Mouse (Mus musculus): ENCODE measurements around the gene Ppil2. TPM values are rescaled to one million over a fixed set of nuclear protein-coding genes. Genes with fewer than 3 reads are reported as not detected.

Gene Ppil2
- polyA plus RNA-seq, 1 experiment from 2014 or later, result 149 TPM

DNA sequence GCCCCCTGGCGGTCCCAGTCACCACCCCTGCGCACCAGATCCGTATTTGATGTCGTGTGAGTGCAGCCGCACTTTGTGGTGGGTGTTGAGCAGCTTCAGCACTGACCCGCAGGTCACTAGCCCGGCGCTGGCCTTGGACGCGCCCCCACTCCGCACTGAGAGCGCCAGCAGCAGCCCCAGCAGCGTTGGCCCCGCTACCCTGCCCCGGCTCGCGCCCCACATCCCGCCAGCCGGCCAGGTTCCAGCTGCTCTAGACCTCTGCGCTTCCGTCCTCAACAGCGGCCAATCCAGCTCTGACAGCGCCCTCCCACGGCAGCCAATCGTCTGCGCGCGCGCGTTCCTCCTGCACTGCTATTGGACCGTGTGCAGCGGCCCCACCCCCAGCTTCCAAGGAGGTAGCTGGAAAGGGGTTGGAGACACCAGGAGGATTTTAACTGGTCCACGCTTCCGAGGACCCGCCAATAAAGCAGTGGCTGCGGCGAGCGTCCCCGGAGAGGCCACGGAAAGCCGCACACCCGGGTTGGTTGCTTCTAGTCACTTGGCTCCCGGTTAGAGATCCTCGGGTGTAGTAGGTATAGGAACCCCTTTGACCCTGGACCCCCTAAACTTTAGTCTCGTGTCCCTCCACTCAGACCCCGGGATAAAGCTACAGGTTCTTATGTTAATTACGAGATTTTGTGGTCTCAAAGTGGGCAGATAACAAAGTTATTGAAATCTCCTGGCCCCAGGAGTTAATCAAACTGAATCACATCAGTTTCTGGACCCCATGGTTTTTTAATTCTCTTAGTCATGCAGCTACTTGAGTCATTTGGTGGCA lies 21.2 kb upstream of the Ppil2 start, which contains the start of gene Sdf2l1:
TSS of gene Sdf2l1 (minus strand) at position 295 of the 817 bp plus-strand sequence.
- WGBS, result under 1% methylated on average over 47 of the region's 47 CpGs
- ATAC-seq (ENCODE audit: insufficient number of reproducible peaks, insufficient read depth, low FRiP score, low TSS enrichment, low read depth), result peak; percentile 98
- H3K4me2 ChIP-seq, result peak within 1 kb of the TSS; percentile 96
- H3K9ac ChIP-seq (replicated peaks), result peak within 1 kb of the TSS; percentile 75
- peak within 1 kb of the TSS; percentile 85 for H3K27ac ChIP-seq
- no peaks in the 10 kb centered on the region for H3K9me3 ChIP-seq
- H3K4me3 ChIP-seq (replicated peaks), result peak within 1 kb of the TSS; percentile 79
- H3K4me1 ChIP-seq (replicated peaks), result peaks cover 18% of the 10 kb centered on the region
- H3K36me3 ChIP-seq, result no peaks in the 10 kb centered on the region
- no peaks in the 10 kb centered on the region for H3K27me3 ChIP-seq

DNA sequence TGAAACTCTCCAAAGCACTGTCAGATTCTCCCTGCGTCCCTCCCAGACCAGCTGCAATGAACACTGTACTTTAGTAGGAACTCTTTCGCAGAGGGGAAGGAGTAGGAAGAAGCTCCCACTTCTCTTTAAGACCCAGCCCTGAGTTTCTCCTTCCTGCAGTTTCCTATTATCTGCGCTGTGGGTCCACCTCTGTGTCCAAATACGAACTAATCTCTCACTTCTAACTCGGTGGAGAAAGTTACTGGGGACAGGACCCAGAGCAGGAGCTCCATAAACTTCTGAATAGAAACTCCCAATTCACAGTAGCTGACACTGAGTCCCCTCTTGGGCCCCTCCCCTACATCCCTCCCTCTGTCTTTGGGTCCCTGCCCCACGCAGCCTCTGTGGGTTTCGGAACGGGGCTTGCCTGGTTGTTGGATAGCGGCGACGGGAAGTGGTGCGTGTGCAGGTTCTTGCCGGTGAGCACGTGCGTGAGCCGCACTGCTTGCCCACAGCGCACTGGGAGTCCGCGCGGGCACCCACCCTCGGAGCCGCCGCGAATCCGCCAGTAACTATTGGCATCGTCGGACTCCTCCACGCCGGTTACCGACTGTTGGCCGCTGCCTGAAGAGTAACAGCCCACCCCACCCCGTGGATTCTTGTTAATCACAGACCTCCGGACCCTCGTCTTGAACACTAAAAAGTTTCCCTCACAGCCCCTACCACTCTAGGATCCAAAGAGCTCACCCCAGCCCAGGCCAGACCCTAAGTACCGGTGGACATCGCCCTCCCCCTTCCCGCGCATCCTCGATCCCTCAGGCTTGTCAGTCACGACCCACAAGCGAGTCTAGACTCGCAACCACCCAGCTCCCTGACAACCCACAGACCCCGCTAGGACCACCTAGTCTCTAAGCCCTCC lies 20.4 kb upstream of the Ppil2 start:
- ATAC-seq (ENCODE audit: insufficient number of reproducible peaks, insufficient read depth, low FRiP score, low TSS enrichment, low read depth), result no peak; the same call in 1 of the 2 replicates
- H3K4me1 ChIP-seq (replicated peaks), result peaks cover 18% of the 10 kb centered on the region
- peak overlapping the region; percentile 96 for H3K4me2 ChIP-seq
- H3K9me3 ChIP-seq, result no peaks in the 10 kb centered on the region
- H3K27me3 ChIP-seq, result no peaks in the 10 kb centered on the region
- H3K9ac ChIP-seq (replicated peaks), result peak overlapping the region; percentile 75
- 3% methylated on average over 43 of the region's 43 CpGs for WGBS
- peak overlapping the region; percentile 85 for H3K27ac ChIP-seq
- no peaks in the 10 kb centered on the region for H3K36me3 ChIP-seq
- peak overlapping the region; percentile 79 for H3K4me3 ChIP-seq (replicated peaks)

DNA sequence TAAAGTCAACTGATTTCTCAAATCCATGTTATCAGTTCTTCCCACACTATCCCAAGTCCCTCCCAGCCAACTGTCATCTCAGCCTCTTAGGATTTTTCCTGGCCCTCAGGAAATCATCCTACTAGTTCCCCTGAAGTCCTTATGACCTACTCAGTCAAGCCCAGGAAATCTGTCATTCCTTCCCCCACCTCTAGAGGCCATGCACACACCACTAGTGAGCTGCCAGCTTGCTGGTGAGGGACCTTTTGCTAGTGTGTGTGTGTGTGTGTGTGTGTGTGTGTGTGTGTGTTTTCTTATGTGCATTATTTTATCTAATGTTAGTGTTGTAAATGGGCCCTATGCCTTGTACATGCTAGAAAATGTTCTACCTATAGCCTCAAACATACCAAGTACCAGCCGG lies 16.2 kb upstream of the Ppil2 start:
- H3K9ac ChIP-seq (replicated peaks), result no peak overlapping the region
- no peak overlapping the region for H3K27ac ChIP-seq
- peaks cover 10% of the 10 kb centered on the region for H3K36me3 ChIP-seq
- 88% methylated on average over 1 of the region's 1 CpGs for WGBS
- H3K27me3 ChIP-seq, result no peaks in the 10 kb centered on the region
- no peak for ATAC-seq (ENCODE audit: insufficient number of reproducible peaks, insufficient read depth, low FRiP score, low TSS enrichment, low read depth)
- no peak overlapping the region for H3K4me2 ChIP-seq
- H3K4me3 ChIP-seq (replicated peaks), result no peak overlapping the region
- H3K9me3 ChIP-seq, result no peaks in the 10 kb centered on the region
- peaks cover 34% of the 10 kb centered on the region for H3K4me1 ChIP-seq (replicated peaks)

DNA sequence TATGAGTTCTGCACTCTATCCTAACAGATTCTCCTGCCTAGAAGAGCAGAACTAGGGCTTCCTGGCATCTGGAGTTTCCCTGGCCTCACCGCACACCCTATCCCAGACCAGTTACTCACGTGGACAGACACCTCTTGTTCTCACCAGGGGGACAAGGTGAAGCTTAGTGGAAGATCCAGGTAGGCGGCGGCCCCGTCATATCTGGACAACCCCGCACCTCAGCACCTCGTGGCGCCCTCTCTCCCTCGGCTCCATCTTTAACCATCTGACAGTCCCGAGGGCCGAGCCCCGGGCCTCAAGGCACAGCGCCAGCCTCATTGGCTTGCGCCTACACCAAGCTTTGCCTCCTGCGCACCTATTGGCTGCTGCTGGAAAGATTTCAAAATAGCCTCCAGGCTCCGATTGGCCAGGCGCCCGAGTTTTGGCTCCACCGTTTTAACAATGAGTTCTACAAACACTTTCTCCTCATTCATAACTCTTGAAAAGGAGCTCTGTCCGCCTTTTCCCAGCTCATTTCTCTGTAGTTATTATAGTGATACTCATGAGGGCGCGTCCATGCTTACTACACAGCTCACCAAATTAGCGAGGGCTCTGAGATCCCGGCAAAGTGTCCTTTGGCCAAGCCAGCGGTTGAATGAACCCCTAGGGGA lies 13.9 kb upstream of the Ppil2 start, which contains the start of gene 2610318N02Rik:
TSS of gene 2610318N02Rik (minus strand) at position 297 of the 650 bp plus-strand sequence.
- H3K27me3 ChIP-seq, result no peaks in the 10 kb centered on the region
- H3K27ac ChIP-seq, result peak within 1 kb of the TSS; percentile 83
- peak; percentile 94 for ATAC-seq (ENCODE audit: insufficient number of reproducible peaks, insufficient read depth, low FRiP score, low TSS enrichment, low read depth)
- peaks cover 25% of the 10 kb centered on the region for H3K4me1 ChIP-seq (replicated peaks)
- H3K4me3 ChIP-seq (replicated peaks), result peak within 1 kb of the TSS; percentile 58
- H3K36me3 ChIP-seq, result peaks cover 33% of the 10 kb centered on the region
- H3K4me2 ChIP-seq, result peak within 1 kb of the TSS; percentile 90
- WGBS, result under 1% methylated on average over 25 of the region's 25 CpGs
- peak within 1 kb of the TSS; percentile 75 for H3K9ac ChIP-seq (replicated peaks)
- H3K9me3 ChIP-seq, result no peaks in the 10 kb centered on the region

DNA sequence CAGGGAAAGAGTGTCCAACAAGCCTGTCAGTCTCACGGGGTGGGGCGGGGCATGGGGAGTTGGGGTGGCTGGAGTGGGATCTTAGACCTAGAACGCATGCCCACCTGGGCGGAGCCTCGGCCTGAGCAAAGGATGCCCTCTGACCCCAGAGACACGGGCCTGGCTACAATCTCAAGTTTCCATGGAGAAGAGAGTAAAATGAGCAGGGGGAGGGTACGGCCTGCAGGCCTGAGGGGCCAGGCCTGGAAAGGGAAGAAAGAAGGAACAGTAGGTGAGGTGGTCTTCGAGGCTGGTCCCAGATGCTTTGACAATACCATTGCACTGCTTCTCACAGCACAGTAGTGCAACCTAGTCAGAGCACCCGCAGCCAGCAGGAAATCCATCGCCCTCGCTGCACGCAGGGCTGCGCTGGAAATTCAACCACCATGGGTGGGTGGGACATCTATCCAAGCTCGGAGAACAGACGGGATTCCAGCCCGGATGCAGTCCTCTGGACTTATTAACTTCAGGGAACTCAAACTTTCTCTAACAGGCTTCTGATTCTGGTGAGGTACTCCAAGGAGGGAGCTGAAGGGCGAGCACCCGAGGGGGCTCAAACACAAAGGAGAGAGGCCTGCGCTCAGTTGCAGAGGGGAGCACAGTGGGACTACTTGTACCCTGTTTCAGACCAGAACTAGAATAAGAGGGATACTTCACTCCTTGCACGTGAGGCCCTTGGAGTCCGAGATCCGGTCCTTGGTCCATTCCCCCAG lies 13.2 kb upstream of the Ppil2 start:
- Histone ChIP-seq H3K9me3 (no peaks in the 10 kb centered on the region), H3K27ac (peak overlapping the region; percentile 83), H3K4me2 (peak overlapping the region; percentile 90), H3K4me1 (replicated peaks) (peaks cover 25% of the 10 kb centered on the region), H3K36me3 (peaks cover 40% of the 10 kb centered on the region), H3K27me3 (no peaks in the 10 kb centered on the region), H3K4me3 (replicated peaks) (peak overlapping the region; percentile 58), H3K9ac (replicated peaks) (peak overlapping the region; percentile 75)
- WGBS, result 3% methylated on average over 22 of the region's 22 CpGs
- peak; percentile 43; the same call in 1 of the 2 replicates for ATAC-seq (ENCODE audit: insufficient number of reproducible peaks, insufficient read depth, low FRiP score, low TSS enrichment, low read depth)

DNA sequence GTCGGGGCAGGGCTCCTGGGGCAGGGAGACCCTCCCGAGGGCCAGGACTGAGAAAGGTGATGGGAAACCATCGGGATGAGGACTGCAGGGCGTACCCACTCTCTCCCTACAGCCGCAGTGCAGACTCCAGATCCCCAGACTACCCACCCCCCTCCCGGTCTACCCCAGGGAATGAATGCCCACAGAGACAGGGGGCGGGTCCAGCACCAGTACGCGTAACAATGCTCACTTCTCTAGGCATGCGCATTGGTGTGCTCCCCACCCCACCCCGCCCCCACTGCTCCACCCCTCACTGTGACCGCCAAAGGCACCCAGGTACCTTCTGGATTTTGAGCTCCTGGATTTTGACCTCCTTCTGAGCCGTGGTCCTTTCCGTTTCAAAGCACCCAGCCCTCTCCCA lies 10.5 kb upstream of the Ppil2 start:
- H3K9ac ChIP-seq (replicated peaks), result no peak overlapping the region
- H3K27ac ChIP-seq, result no peak overlapping the region
- H3K27me3 ChIP-seq, result no peaks in the 10 kb centered on the region
- ATAC-seq (ENCODE audit: insufficient number of reproducible peaks, insufficient read depth, low FRiP score, low TSS enrichment, low read depth), result no peak
- H3K4me3 ChIP-seq (replicated peaks), result no peak overlapping the region
- peaks cover 25% of the 10 kb centered on the region for H3K4me1 ChIP-seq (replicated peaks)
- H3K9me3 ChIP-seq, result no peaks in the 10 kb centered on the region
- peaks cover 66% of the 10 kb centered on the region for H3K36me3 ChIP-seq
- WGBS, result 75% methylated on average over 14 of the region's 14 CpGs
- no peak overlapping the region for H3K4me2 ChIP-seq

DNA sequence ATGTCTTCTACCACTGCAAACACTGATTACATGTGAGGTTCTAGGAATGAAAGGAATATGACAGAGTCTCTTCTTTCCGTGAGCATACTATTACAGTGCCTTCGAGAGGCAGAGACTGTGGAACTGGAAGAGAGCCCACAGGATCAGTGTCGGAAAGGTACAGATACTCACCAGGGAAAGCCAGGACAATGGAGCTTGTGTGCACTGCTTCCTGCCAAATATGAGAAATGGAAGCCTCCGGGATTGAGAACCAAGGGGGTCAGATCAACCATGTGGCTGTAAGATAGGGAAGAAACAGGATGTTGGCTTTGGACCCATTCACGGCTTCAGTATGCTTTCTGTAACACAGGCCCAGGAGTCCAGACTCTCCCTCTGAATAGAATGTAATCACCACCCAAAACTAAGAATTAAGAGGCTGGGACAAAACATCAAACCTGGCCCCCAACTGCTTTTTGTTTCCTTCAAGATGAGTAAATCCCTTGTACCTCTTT lies 6.3 kb upstream of the Ppil2 start:
- peaks cover 94% of the 10 kb centered on the region for H3K36me3 ChIP-seq
- H3K9me3 ChIP-seq, result no peaks in the 10 kb centered on the region
- H3K27me3 ChIP-seq, result no peaks in the 10 kb centered on the region
- peaks cover 2% of the 10 kb centered on the region; the same call in 1 of the 2 replicates for H3K4me1 ChIP-seq (replicated peaks)
- H3K27ac ChIP-seq, result no peak overlapping the region
- H3K4me2 ChIP-seq, result no peak overlapping the region
- H3K9ac ChIP-seq (replicated peaks), result no peak overlapping the region
- 90% methylated on average over 5 of the region's 5 CpGs for WGBS
- no peak overlapping the region for H3K4me3 ChIP-seq (replicated peaks)
- ATAC-seq (ENCODE audit: insufficient number of reproducible peaks, insufficient read depth, low FRiP score, low TSS enrichment, low read depth), result no peak

- Histone ChIP-seq H3K27me3 (no peaks in the 10 kb centered on the region), H3K36me3 (peaks cover 89% of the 10 kb centered on the region), H3K4me3 (replicated peaks) (no peak overlapping the region), H3K9ac (replicated peaks) (no peak overlapping the region), H3K27ac (no peak overlapping the region), H3K4me1 (replicated peaks) (peaks cover 18% of the 10 kb centered on the region; the same call in 1 of the 2 replicates), H3K4me2 (no peak overlapping the region), H3K9me3 (no peaks in the 10 kb centered on the region)
- ATAC-seq (ENCODE audit: insufficient number of reproducible peaks, insufficient read depth, low FRiP score, low TSS enrichment, low read depth), result no peak
- WGBS, result 89% methylated on average over 4 of the region's 4 CpGs
Observed at GRCm38 (mm10) chr16:17104600-17104999, 6.5 kb downstream of the Ppil2 start.

GRCm38 (mm10) chr16:17102630-17103220 lies 8.3 kb downstream of the Ppil2 start:
- WGBS, result 67% methylated on average over 7 of the region's 7 CpGs
- 0 out of 2 replicates have a peak overlapping the region, but pooled peaks have one; percentile 29 for H3K27ac ChIP-seq
- no peaks in the 10 kb centered on the region for H3K9me3 ChIP-seq
- H3K4me1 ChIP-seq (replicated peaks), result peaks cover 16% of the 10 kb centered on the region; the same call in 1 of the 2 replicates
- peak; percentile 60; the same call in 1 of the 2 replicates for ATAC-seq (ENCODE audit: insufficient number of reproducible peaks, insufficient read depth, low FRiP score, low TSS enrichment, low read depth)
- H3K9ac ChIP-seq (replicated peaks), result no peak overlapping the region
- peaks cover 98% of the 10 kb centered on the region for H3K36me3 ChIP-seq
- no peak overlapping the region for H3K4me3 ChIP-seq (replicated peaks)
- no peak overlapping the region for H3K4me2 ChIP-seq
- H3K27me3 ChIP-seq, result no peaks in the 10 kb centered on the region

DNA sequence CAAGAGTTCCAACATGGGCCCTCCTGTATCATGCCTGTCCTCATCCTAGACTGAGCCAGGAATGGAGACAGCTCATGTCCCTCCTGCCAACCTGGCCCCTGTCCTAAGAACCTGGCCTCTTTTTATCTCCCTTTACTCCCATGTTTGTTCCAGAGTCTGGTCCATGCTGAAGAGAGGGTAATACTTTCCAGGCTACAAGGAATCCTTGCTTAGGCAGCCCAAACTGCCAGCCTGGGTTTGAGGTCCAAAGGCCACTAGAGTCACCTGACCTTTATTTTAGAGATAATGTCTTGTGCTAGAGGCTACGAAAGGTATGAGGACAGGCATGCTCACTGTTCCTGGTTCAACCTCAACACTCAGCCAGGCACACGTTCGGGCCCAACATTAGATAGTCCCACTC lies 14.1 kb downstream of the Ppil2 start:
- Histone ChIP-seq H3K4me3 (replicated peaks) (no peak overlapping the region), H3K4me2 (no peak overlapping the region), H3K4me1 (replicated peaks) (0 out of 2 replicates have a peak, but pooled peaks cover under 1% of the 10 kb centered on the region), H3K36me3 (peaks cover 100% of the 10 kb centered on the region), H3K27ac (no peak overlapping the region), H3K9ac (replicated peaks) (no peak overlapping the region), H3K9me3 (no peaks in the 10 kb centered on the region), H3K27me3 (no peaks in the 10 kb centered on the region)
- ATAC-seq (ENCODE audit: insufficient number of reproducible peaks, insufficient read depth, low FRiP score, low TSS enrichment, low read depth), result no peak
- WGBS, result 97% methylated on average over 3 of the region's 3 CpGs
